8 mouse cellular contexts compared by ENCODE assay signal in the genomic region with DNA sequence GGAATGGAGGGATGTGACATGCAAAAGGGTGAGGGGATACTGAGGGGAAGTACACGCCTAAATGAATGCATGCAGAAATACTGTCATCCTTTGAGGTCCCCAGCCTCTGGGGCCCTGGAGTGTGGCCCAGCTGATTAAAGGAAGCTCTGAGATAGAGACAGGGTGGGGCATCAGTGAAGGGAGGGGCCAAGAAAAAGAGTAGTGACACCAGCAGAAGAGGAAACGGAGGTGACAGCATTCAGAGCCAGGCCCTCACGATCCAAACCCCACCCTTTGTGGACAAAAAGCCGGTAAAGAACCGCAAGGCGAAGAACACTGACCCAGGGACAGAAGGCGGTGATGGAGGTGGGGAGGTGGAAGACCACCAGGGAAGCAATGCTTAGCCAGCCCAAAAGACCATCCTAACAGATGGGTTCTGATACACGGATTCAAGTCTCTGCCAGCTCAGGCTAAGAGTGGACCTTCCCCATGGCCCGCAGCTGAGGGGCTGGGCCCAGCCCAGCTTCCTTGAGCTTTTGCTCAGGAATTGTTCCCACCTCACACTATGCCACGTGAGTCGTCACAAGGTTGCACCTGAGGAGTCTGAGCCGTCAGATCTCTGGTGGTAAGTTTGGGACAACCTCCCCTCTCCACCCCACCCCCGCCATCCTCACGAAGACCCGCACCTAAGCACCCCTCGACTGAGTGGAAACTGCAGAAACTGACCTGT. TPM values are rescaled to one million over a fixed set of nuclear protein-coding genes. Genes with fewer than 3 reads are reported as not detected.
A peak's percentile ranks its signal among the peaks of the same experiment; 100 is the strongest.
DNase-seq lines count a peak whose midpoint lies in the region; ATAC-seq lines count a peak whose summit lies in the region.

No protein-coding gene starts in this region.

- DNase-seq in neural tube, embryonic 11.5 days (ENCODE audit: low spot score) = no peak
- DNase-seq in neural tube, embryonic 10.5 days (ENCODE audit: extremely low spot score, low spot score) = no peak
- DNase-seq in liver, embryonic 13.5 days = peak; percentile 81
- peak; percentile 86 for DNase-seq in naive thymus-derived CD4-positive, alpha-beta T cell, adult 2 months (ENCODE audit: low read depth)
- no peak for DNase-seq in cerebellum, adult 9-10 months
- no peak for DNase-seq in retina, postnatal 1 day
- DNase-seq in cerebellum, adult 8-10 months = no peak

- no peak for ATAC-seq in neural tube, embryonic 11.5 days (ENCODE audit: insufficient read depth, low FRiP score, low TSS enrichment)
- ATAC-seq in granulocyte monocyte progenitor cell, adult 5-6 weeks (replicated peaks; ENCODE audit: poor library complexity, severe bottlenecking) = peak; percentile 84
- ATAC-seq in liver, embryonic 13.5 days (ENCODE audit: low read depth) = peak; percentile 93

- peaks cover 4% of the 10 kb centered on the region; the same call in 1 of the 2 replicates for H3K27me3 ChIP-seq in neural tube, embryonic 11.5 days (ENCODE audit: control insufficient read depth, insufficient read depth, low read length)
- H3K27me3 ChIP-seq in liver, embryonic 13.5 days = 0 out of 2 replicates have a peak, but pooled peaks cover 3% of the 10 kb centered on the region

- peak overlapping the region; percentile 0; the same call in 1 of the 2 replicates for H3K9ac ChIP-seq in neural tube, embryonic 11.5 days (ENCODE audit: low read length)
- peak overlapping the region; percentile 84 for H3K9ac ChIP-seq in liver, embryonic 13.5 days

- H3K4me1 ChIP-seq in neural tube, embryonic 11.5 days (ENCODE audit: control insufficient read depth, insufficient read depth, low read length) = 0 out of 2 replicates have a peak, but pooled peaks cover 2% of the 10 kb centered on the region
- H3K4me1 ChIP-seq in liver, embryonic 13.5 days (replicated peaks) = peaks cover 77% of the 10 kb centered on the region

- H3K4me3 ChIP-seq in neural tube, embryonic 11.5 days (ENCODE audit: low read depth, low read length) = peak overlapping the region; percentile 4; the same call in 1 of the 2 replicates
- peak overlapping the region; percentile 73 for H3K4me3 ChIP-seq in liver, embryonic 13.5 days (replicated peaks)

- WGBS in neural tube, embryonic 11.5 days = 36% methylated on average over 16 of the region's 16 CpGs
- 7% methylated on average over 16 of the region's 16 CpGs for WGBS in liver, embryonic 13.5 days (ENCODE audit: insufficient replicate concordance)

- no peaks in the 10 kb centered on the region for H3K36me3 ChIP-seq in neural tube, embryonic 11.5 days (ENCODE audit: control insufficient read depth, insufficient read depth, low read length)
- peaks cover 10% of the 10 kb centered on the region for H3K36me3 ChIP-seq in liver, embryonic 13.5 days

- H3K9me3 ChIP-seq in neural tube, embryonic 11.5 days (ENCODE audit: control insufficient read depth, low read length) = no peaks in the 10 kb centered on the region
- 0 out of 2 replicates have a peak, but pooled peaks cover 4% of the 10 kb centered on the region for H3K9me3 ChIP-seq in liver, embryonic 13.5 days (replicated peaks)

- H3K4me2 ChIP-seq in neural tube, embryonic 11.5 days (ENCODE audit: low read depth) = peak overlapping the region; percentile 15
- H3K4me2 ChIP-seq in liver, embryonic 13.5 days = peak overlapping the region; percentile 88

- H3K27ac ChIP-seq in neural tube, embryonic 11.5 days (ENCODE audit: low read depth, low read length) = no peak overlapping the region
- peak overlapping the region; percentile 92 for H3K27ac ChIP-seq in liver, embryonic 13.5 days

RNA-seq across cellular contexts. Expression of a gene that starts 0.4 kb away (rescaled TPM):
- 1.4 and 1.8 TPM in 2 replicates for polyA plus RNA-seq in neural tube, embryonic 11.5 days (2014; fragmentation: Nextera tagmentation; extraction: Ambion mirVana)
- 5.0 and 5.9 TPM in 2 replicates for total RNA-seq in granulocyte monocyte progenitor cell, adult 5-6 weeks (2014; fragmentation: Nextera tagmentation)
- 2.2 and 4.9 TPM in 2 replicates for total RNA-seq in granulocyte monocyte progenitor cell, adult 5-6 weeks (2017)
- 5.0 TPM in 2 replicates for polyA plus RNA-seq in liver, embryonic 13.5 days (2015; fragmentation: Nextera tagmentation; extraction: Ambion mirVana)

Comparison
In these comparisons a context has a peak if more than half of its experiments do, and no peak if none do; other contexts are left out.
1. DNase-seq: peak in liver, embryonic 13.5 days (single experiment) and naive thymus-derived CD4-positive, alpha-beta T cell, adult 2 months (single experiment); none in neural tube, embryonic 11.5 days (single experiment), neural tube, embryonic 10.5 days (single experiment), cerebellum, adult 9-10 months (single experiment), retina, postnatal 1 day (single experiment) and cerebellum, adult 8-10 months (single experiment).